Mouse (Mus musculus): ENCODE measurements around the gene Ski.

Ski gene

DNA sequence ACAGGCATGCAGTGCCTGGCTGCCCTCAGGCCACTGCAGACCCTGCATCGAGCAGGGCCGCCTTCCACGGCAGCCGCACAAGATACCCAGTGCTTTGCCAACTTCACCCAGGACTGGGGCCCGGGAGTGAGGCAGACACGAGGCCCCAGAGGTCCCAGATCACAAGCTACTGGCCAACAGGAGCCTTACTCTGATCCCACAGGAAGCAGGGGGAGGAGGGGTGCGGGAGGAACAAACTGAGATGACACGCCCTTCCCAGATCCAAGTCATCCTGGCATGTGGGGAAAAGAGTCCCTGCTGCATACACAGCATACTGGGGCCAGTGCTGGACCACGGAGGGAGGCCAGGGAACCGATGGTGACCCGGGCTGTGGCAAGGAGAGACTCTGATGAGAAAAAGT lies 67.4 kb downstream of the Ski start:
- in situ Hi-C loops (cut with MboI; ENCODE audit: low sequenced_read_pairs), result no loop called here

- in situ Hi-C loops (cut with MboI; ENCODE audit: low sequenced_read_pairs), result no loop called here
These were observed 68.9 kb downstream of the Ski start for GRCm38 (mm10) chr4:155153389-155154072.

GRCm38 (mm10) chr4:155152476-155152875 lies 69.9 kb downstream of the Ski start:
- in situ Hi-C loops (cut with MboI; ENCODE audit: low sequenced_read_pairs), result no loop called here

- in situ Hi-C loops (cut with MboI; ENCODE audit: low sequenced_read_pairs), result no loop called here
These were observed 70.5 kb downstream of the Ski start for GRCm38 (mm10) chr4:155151845-155152244.

DNA sequence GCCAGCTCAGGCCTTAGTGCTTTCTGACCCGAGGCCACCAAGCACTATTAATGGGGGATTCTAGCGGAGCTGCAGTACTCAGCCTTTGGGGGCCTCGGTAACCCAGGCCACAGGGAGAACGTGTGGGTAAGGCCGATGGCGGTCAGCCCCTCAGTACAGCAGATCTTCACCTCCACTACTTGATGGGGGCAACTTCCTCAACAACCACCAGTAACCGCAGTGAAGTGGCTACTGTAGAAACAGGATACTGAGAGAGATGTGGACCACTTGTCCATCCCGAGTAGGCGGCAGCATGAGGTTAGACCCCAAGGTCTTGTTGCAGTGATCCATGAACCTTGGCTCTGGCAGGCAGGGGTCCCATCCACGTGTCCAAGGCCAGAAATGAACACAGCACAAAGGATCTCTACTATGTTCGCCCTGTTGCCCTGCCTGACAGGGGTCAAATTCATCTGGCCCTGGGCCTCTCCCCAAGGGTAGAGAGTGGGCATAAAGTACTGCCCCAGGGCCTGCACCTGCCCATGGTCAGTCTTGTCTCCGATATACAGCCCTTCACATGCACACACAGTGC lies 71.1 kb downstream of the Ski start:
- in situ Hi-C loops (cut with MboI; ENCODE audit: low sequenced_read_pairs), result no loop called here

DNA sequence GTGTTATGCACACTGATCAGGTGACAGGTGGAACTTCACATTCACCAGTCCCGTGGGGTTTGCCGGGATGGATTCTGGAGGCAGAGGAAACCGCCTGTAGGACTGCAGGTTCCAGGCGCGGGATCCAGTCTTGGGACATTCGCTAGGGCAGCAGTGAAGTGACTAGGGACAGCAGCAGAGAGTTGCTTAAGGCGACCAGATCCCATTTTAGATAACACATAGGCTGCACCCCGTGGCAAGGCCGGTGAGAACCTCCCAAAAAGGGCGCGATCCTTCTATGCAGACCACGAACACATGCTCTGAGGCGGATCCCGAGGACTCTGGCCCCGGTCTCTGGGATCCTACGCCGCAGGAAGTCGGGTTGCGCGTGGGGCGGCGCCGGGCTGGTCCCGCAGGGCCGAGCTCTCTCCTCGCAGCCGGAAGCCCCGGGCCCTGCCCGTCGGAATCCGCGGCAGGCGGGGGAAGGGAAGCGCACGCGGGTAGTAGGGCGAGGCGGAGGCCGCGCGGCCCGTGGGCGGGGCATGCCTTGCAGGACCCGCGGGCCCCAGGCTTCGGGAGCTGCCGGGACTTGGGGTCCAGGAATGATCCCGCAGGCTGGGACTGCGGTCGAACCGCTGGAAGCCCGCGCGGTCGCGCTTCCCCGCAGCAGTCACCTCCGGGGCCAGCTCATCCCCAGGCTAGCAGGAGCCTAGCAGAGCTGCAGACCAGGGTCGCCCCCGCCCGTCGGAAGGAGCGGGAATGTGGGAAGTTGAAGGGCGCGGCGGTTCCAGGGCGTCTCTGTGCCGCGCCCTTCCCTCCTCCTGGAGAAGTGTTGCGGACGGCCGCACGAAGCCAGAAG lies 71.9 kb downstream of the Ski start:
- in situ Hi-C loops (cut with MboI; ENCODE audit: low sequenced_read_pairs), result no loop called here

DNA sequence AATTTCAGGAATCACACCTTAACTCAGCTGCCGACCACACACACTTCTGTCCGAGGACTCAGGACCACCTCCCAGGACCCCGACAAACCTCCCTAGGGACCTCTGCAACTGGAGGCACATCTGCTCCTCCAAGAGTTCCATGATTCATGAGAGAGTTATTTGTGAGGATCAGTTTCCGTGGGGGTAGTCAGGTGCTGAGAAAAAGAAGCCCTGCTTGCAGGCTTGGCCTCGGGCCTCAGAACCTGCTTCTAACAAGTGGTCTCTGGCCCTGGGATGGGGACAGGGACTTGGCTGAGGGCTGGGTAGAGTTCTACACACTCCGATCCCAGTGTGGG lies 72.5 kb downstream of the Ski start:
- in situ Hi-C loops (cut with MboI; ENCODE audit: low sequenced_read_pairs), result no loop called here

- in situ Hi-C loops (cut with MboI; ENCODE audit: low sequenced_read_pairs), result no loop called here
These were observed 73.3 kb downstream of the Ski start for GRCm38 (mm10) chr4:155148910-155149698.

DNA sequence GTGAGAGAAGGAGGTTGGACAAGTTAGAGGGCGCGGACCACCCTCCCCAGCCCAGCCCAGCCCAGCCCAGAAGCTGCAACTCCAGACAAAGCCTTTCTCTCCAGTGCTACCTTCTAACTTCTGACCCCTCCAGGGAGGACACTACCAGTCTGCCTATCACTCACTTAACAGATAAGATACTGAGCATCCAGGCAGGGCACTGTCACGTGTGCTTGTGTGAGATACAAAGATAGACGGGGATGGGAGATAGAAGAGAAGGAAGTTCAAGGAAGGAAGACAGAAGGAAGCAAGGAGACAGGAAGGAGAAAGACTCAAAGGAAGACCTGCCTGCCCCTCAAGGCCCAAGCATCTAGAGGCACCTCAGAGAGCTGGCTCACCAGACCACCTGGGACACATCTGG lies 73.9 kb downstream of the Ski start:
- in situ Hi-C loops (cut with MboI; ENCODE audit: low sequenced_read_pairs), result no loop called here

- in situ Hi-C loops (cut with MboI; ENCODE audit: low sequenced_read_pairs), result no loop called here
These were observed 76.1 kb downstream of the Ski start for GRCm38 (mm10) chr4:155146107-155146823.

GRCm38 (mm10) chr4:155144548-155145180 lies 77.7 kb downstream of the Ski start:
- in situ Hi-C loops (cut with MboI; ENCODE audit: low sequenced_read_pairs), result no loop called here

GRCm38 (mm10) chr4:155143871-155144502 lies 78.4 kb downstream of the Ski start:
- in situ Hi-C loops (cut with MboI; ENCODE audit: low sequenced_read_pairs), result no loop called here

GRCm38 (mm10) chr4:155143411-155143810 lies 79.0 kb downstream of the Ski start:
- in situ Hi-C loops (cut with MboI; ENCODE audit: low sequenced_read_pairs), result no loop called here

DNA sequence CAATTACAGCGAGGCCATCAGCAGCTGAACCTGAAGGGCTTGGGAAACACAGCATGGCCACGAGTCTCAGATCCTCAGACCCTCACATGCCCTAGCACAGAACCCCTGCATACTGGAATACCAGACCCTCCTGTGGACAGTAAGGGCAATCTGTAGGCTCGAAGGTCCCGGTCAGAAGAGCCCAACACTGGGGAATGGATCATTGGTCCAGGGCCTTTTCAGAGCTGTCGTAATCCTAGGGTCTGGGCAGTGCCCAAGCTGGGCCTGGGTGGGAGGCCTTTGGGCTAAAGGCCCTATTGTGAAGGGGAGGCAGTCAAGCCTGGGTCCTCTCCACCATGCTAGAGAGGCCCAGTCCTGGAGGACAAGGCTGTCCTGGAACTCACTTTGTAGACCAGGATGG lies 79.6 kb downstream of the Ski start:
- in situ Hi-C loops (cut with MboI; ENCODE audit: low sequenced_read_pairs), result no loop called here

DNA sequence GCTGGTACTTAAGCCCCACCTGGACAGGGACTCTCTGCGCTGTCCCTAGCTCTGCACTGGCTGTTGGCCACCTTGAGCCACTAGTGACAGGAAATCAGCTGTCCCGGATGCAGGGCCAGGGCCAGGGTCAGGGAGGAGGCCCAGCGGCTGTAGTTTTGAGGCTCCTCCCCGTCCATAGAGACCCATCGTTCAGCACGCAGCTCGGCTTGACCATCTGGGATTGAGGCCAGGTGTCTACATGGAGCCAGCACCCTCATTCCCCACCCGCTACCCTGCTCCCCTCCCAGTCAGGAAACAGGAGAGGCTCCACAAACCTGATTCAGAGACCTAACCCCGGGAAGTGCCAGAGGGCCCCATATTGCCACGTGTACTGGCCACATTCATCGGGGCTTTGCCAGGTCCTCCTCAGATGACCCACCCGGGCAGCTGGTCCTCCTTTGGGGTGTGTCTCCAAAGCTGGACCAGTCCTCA lies 81.6 kb downstream of the Ski start:
- in situ Hi-C loops (cut with MboI; ENCODE audit: low sequenced_read_pairs), result no loop called here

GRCm38 (mm10) chr4:155140150-155140549 lies 82.2 kb downstream of the Ski start:
- in situ Hi-C loops (cut with MboI; ENCODE audit: low sequenced_read_pairs), result no loop called here

GRCm38 (mm10) chr4:155139281-155140045 lies 82.9 kb downstream of the Ski start:
- in situ Hi-C loops (cut with MboI; ENCODE audit: low sequenced_read_pairs), result no loop called here

DNA sequence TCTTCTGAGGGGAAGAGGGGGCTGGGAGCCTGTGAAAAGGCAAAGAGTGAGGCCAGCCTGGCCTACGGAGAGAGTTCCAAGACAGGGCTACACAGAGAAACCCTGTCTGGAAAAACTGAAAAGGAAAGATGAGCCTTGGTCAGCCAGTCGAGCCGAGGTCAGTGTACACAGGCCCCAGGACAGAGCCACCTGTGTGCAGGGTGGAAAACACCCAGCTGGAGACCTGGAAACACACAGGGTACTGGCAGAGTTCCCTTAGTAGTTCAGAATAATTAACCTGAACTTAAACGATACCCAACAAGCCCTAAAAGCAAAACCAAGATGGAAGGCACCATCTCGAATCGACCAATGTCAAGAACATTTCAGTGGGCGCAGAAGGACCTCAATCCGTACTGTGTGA lies 83.9 kb downstream of the Ski start:
- in situ Hi-C loops (cut with MboI; ENCODE audit: low sequenced_read_pairs), result no loop called here

DNA sequence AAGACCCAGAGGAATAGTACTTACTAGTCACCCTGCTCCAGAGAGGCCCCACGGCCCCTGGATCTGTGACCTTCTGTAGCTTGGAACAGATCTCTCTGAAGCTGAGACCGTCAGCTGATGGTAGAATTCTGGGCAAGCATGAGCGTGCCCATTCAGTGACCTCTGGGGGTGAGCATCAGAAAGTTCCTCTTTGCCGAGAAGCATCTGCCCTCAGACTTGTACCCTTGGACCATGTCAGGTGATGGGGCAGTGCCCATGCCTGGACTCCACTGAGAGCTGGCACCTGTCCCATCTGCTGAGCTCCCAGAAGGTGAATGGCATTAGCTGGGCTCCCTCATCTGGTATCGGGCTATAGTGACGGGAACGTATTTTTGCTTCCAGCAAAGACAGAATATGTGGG lies 84.5 kb downstream of the Ski start:
- in situ Hi-C loops (cut with MboI; ENCODE audit: low sequenced_read_pairs), result no loop called here
